Mouse (Mus musculus) neural tube, embryonic 15.5 days (tissue): ENCODE measurements around the gene Sprn. TPM values are rescaled to one million over a fixed set of nuclear protein-coding genes. Genes with fewer than 3 reads are reported as not detected.

ENCODE experiments used
- ATAC-seq: fragments of 200-750 bp; cut with Nextera tagmentation; 2 replicates; pipeline ENCODE4 v1.8.0; 2017; ENCODE audit warnings: mild to moderate bottlenecking, moderate TSS enrichment, moderate library complexity; ENCODE audit not compliant: low FRiP score
- H3K27ac ChIP-seq: fragments of 300-500 bp; sonication (generic); replicated peaks from 2 replicates; pipeline ENCODE4 v1.5.1; 2015; ENCODE audit warnings: mild to moderate bottlenecking, inconsistent platforms
- H3K27me3 ChIP-seq: fragments of 300-500 bp; sonication (generic); replicated peaks from 2 replicates; pipeline ENCODE4 v1.6.1; 2015; ENCODE audit warnings: inconsistent platforms
- H3K36me3 ChIP-seq: fragments of 300-500 bp; sonication (generic); 2 replicates; pipeline ENCODE4 v1.6.1; 2015; ENCODE audit warnings: inconsistent platforms
- H3K4me1 ChIP-seq: fragments of 300-500 bp; sonication (generic); 2 replicates; pipeline ENCODE4 v1.6.1; 2015; ENCODE audit warnings: inconsistent platforms
- H3K4me2 ChIP-seq: fragments of 300-500 bp; sonication (generic); 2 replicates; pipeline ENCODE4 v1.6.1; 2015; ENCODE audit warnings: inconsistent platforms, mild to moderate bottlenecking, moderate library complexity
- H3K4me3 ChIP-seq: fragments of 300-500 bp; sonication (generic); replicated peaks from 2 replicates; pipeline ENCODE4 v1.5.1; 2015; ENCODE audit warnings: mild to moderate bottlenecking, inconsistent platforms
- H3K9ac ChIP-seq: fragments of 300-500 bp; sonication (generic); replicated peaks from 2 replicates; pipeline ENCODE4 v1.6.1; 2015; ENCODE audit warnings: mild to moderate bottlenecking, inconsistent platforms
- H3K9me3 ChIP-seq: fragments of 300-500 bp; sonication (generic); replicated peaks from 2 replicates; pipeline ENCODE4 v1.6.1; 2016; ENCODE audit warnings: inconsistent platforms
- WGBS: fragments of 180-500 bp; shearing (Covaris S2); methylation state at CpG from one replicate; pipeline ENCODE4 v1.1.7; 2015; ENCODE audit warnings: mixed read lengths; 5-methylcytosine and 5-hydroxymethylcytosine counted together
- polyA plus RNA-seq: library from polyadenylated mRNA; unstranded; fragments of >200 nt; fragmentation: Nextera tagmentation; extraction: Ambion mirVana; gene quantifications from 2 replicates; pipeline ENCODE4 v1.2.1, GENCODE M21; 2015

Gene Sprn
- 23.2 and 26.3 TPM in 2 replicates for polyA plus RNA-seq

GRCm38 (mm10) chr7:140154218-140154927 lies at the start of gene Sprn:
Gene Sprn, minus strand, starts transcription at chr7:140154877.
- H3K4me3 ChIP-seq = peak within 1 kb of the TSS; percentile 50
- peak within 1 kb of the TSS; percentile 84 for H3K27ac ChIP-seq
- peaks cover 2% of the 10 kb centered on the region; the same call in 1 of the 2 replicates for H3K36me3 ChIP-seq
- H3K9me3 ChIP-seq = no peaks in the 10 kb centered on the region
- H3K4me1 ChIP-seq = peaks cover 28% of the 10 kb centered on the region
- peak within 1 kb of the TSS; percentile 68 for H3K9ac ChIP-seq
- ATAC-seq = peak; percentile 87
- H3K4me2 ChIP-seq = peak within 1 kb of the TSS; percentile 63
- 0 out of 2 replicates have a peak, but pooled peaks cover 8% of the 10 kb centered on the region for H3K27me3 ChIP-seq
- 3% methylated on average over 28 of the region's 28 CpGs for WGBS

DNA sequence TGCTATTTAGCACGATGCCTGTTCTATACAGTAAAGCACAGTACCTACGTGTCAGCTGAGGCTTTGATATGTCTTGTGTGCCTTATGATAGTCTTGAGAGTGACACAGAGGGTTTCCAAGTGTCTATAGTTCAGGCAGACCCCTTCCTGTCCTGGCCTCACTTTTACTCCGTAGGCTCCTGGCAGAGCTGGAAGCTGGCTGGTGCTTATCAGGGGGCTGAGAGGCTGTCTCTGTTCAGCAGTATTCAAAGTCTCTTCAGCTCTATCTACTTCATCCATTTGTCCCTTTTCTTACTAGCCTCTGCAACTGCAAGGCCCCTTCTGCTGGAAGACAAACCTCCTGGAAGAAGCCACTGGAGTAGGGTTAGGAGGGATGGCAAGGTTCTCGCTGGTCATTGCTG lies 46.4 kb upstream of the Sprn start:
- no peak overlapping the region for H3K27ac ChIP-seq
- H3K9me3 ChIP-seq = no peaks in the 10 kb centered on the region
- H3K36me3 ChIP-seq = no peaks in the 10 kb centered on the region
- H3K4me2 ChIP-seq = no peak overlapping the region
- 87% methylated on average over 4 of the region's 4 CpGs for WGBS
- no peak for ATAC-seq
- no peak overlapping the region for H3K4me3 ChIP-seq
- H3K27me3 ChIP-seq = no peaks in the 10 kb centered on the region
- H3K4me1 ChIP-seq = no peaks in the 10 kb centered on the region
- H3K9ac ChIP-seq = no peak overlapping the region

GRCm38 (mm10) chr7:140196002-140196401 lies 41.3 kb upstream of the Sprn start:
- WGBS = 80% methylated on average over 8 of the region's 8 CpGs
- no peak for ATAC-seq
- no peaks in the 10 kb centered on the region for H3K4me1 ChIP-seq
- H3K4me3 ChIP-seq = no peak overlapping the region
- no peak overlapping the region for H3K4me2 ChIP-seq
- H3K27ac ChIP-seq = no peak overlapping the region
- H3K9ac ChIP-seq = no peak overlapping the region
- no peaks in the 10 kb centered on the region for H3K9me3 ChIP-seq
- H3K27me3 ChIP-seq = no peaks in the 10 kb centered on the region
- no peaks in the 10 kb centered on the region for H3K36me3 ChIP-seq

DNA sequence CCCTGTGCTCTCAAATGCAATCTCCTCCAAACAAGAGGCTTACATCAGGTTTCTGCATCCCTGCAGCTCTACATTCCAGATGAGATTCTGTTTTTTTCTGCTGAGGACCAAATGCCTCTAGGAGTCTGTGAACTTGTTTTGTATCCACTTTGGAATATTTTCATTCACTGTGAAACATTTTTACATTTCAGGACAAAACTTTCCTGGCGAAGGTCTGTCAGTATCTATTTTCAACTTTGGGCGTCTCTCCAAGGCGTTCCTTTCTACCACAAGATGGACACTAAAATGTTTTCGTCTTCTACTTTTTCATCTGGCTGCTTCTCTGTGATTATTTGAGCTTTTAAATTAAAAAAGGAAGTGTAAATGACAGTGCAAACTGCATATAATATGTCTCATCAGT lies 39.4 kb upstream of the Sprn start:
- no peaks in the 10 kb centered on the region for H3K4me1 ChIP-seq
- no peaks in the 10 kb centered on the region for H3K36me3 ChIP-seq
- no peak overlapping the region for H3K27ac ChIP-seq
- no peak overlapping the region for H3K4me3 ChIP-seq
- ATAC-seq = no peak
- H3K4me2 ChIP-seq = no peak overlapping the region
- H3K9me3 ChIP-seq = no peaks in the 10 kb centered on the region
- no peaks in the 10 kb centered on the region for H3K27me3 ChIP-seq
- 87% methylated on average over 4 of the region's 4 CpGs for WGBS
- H3K9ac ChIP-seq = no peak overlapping the region

GRCm38 (mm10) chr7:140192851-140193250 lies 38.2 kb upstream of the Sprn start:
- no peaks in the 10 kb centered on the region for H3K9me3 ChIP-seq
- H3K9ac ChIP-seq = no peak overlapping the region
- no peak overlapping the region for H3K4me3 ChIP-seq
- WGBS = 88% methylated on average over 2 of the region's 2 CpGs
- no peak overlapping the region for H3K4me2 ChIP-seq
- ATAC-seq = no peak
- H3K36me3 ChIP-seq = no peaks in the 10 kb centered on the region
- no peaks in the 10 kb centered on the region for H3K4me1 ChIP-seq
- no peak overlapping the region for H3K27ac ChIP-seq
- no peaks in the 10 kb centered on the region for H3K27me3 ChIP-seq

GRCm38 (mm10) chr7:140192445-140192844 lies 37.8 kb upstream of the Sprn start:
- no peak overlapping the region for H3K4me3 ChIP-seq
- ATAC-seq = no peak
- no peak overlapping the region for H3K27ac ChIP-seq
- H3K9me3 ChIP-seq = no peaks in the 10 kb centered on the region
- no peak overlapping the region for H3K9ac ChIP-seq
- H3K4me1 ChIP-seq = no peaks in the 10 kb centered on the region
- 64% methylated on average over 2 of the region's 2 CpGs for WGBS
- H3K27me3 ChIP-seq = no peaks in the 10 kb centered on the region
- no peak overlapping the region for H3K4me2 ChIP-seq
- no peaks in the 10 kb centered on the region for H3K36me3 ChIP-seq

DNA sequence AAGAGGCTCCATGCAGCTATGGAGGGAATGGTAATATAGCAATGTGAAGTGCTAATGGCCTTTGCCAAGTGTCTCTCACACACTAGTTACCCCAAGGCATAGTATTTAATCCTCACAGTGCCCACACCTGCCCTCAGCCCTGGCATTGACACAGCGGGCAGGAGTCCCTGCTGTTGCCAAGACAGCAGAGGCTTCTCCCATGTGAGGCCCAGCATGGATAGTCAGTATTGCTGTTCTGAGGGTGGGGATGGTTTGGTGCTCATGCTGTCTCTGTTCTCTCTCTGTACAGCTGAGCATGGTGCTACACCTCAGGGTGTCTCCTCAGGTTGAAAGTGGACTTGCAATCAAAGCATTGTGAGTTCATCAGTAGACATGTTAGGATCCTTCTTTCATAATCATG lies 35.8 kb upstream of the Sprn start:
- no peak for ATAC-seq
- 92% methylated on average over 1 of the region's 1 CpGs for WGBS
- no peaks in the 10 kb centered on the region for H3K9me3 ChIP-seq

GRCm38 (mm10) chr7:140188391-140189328 lies 34.0 kb upstream of the Sprn start:
- WGBS = 61% methylated on average over 4 of the region's 4 CpGs
- H3K4me1 ChIP-seq = no peaks in the 10 kb centered on the region
- ATAC-seq = no peak

More for the DNA sequence above, 35.8 kb upstream of the Sprn start:
- H3K9ac ChIP-seq = no peak overlapping the region
- no peaks in the 10 kb centered on the region for H3K27me3 ChIP-seq
- no peak overlapping the region for H3K4me2 ChIP-seq
- H3K4me1 ChIP-seq = no peaks in the 10 kb centered on the region
- no peak overlapping the region for H3K27ac ChIP-seq
- H3K4me3 ChIP-seq = no peak overlapping the region
- H3K36me3 ChIP-seq = no peaks in the 10 kb centered on the region

DNA sequence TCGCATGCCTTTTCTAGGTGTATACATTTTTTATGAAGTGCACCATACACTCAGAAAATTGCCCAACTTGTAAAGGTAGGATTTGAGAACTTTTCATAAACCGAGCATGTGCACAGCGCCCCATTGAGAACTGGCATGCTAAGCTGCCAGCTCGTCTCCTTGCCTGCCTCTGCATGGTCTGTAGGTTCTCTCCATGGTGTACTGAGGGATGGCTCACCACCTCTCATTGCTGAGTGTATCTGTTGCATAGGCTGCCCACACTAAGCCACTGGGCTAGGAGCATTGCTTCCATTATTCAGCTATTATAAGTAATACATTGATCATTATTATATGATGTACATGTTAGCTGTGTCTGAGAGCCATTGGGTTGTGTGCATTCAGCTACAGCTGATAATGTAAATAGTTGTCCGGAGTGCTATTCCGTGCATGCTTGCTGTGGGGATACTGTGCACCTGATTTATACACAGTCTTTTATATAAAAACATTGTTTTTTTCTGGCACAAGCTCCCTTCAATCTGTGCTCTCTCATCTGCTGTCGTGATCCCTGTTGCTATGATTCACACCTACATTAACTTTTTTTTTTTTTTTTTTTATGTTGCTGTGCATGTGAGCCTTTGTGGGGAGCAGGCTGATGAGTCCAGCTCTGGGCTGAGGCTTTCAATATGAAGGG lies 33.2 kb upstream of the Sprn start:
- H3K9ac ChIP-seq = no peak overlapping the region
- no peaks in the 10 kb centered on the region for H3K9me3 ChIP-seq
- H3K4me3 ChIP-seq = no peak overlapping the region
- H3K36me3 ChIP-seq = no peaks in the 10 kb centered on the region
- H3K4me2 ChIP-seq = no peak overlapping the region
- no peaks in the 10 kb centered on the region for H3K4me1 ChIP-seq
- 83% methylated on average over 7 of the region's 7 CpGs for WGBS
- no peak overlapping the region for H3K27ac ChIP-seq
- ATAC-seq = no peak
- no peaks in the 10 kb centered on the region for H3K27me3 ChIP-seq

More at GRCm38 (mm10) chr7:140188391-140189328, 34.0 kb upstream of the Sprn start:
- H3K36me3 ChIP-seq = no peaks in the 10 kb centered on the region
- no peaks in the 10 kb centered on the region for H3K9me3 ChIP-seq
- no peak overlapping the region for H3K9ac ChIP-seq
- H3K4me3 ChIP-seq = no peak overlapping the region
- H3K27me3 ChIP-seq = no peaks in the 10 kb centered on the region
- no peak overlapping the region for H3K27ac ChIP-seq
- no peak overlapping the region for H3K4me2 ChIP-seq

GRCm38 (mm10) chr7:140186646-140187620 lies 32.3 kb upstream of the Sprn start:
- 57% methylated on average over 18 of the region's 18 CpGs for WGBS
- no peak for ATAC-seq
- Histone ChIP-seq H3K9me3 (no peaks in the 10 kb centered on the region), H3K27ac (no peak overlapping the region), H3K4me1 (no peaks in the 10 kb centered on the region), H3K27me3 (no peaks in the 10 kb centered on the region), H3K4me3 (no peak overlapping the region), H3K9ac (no peak overlapping the region), H3K4me2 (no peak overlapping the region), H3K36me3 (no peaks in the 10 kb centered on the region)

DNA sequence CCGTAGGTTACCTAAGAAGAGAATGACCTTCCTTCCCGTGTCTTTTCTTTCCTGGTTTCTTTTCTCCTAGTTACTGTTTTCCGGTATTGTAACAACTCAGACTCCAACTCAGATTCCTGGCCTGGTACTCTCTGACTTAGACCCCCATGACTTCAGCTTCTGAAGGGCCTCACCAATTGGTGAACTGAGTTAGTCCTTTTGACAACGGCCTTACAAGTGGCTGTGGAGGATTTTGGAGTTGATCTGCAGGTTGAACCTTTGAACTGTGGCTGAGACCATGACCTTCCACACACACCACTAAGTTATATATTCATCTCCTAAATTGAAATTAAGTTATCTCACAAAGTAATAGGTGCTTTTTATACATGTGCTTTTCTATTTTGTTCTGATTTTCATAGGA lies 29.5 kb upstream of the Sprn start:
- Histone ChIP-seq H3K27me3 (no peaks in the 10 kb centered on the region), H3K4me3 (no peak overlapping the region), H3K27ac (no peak overlapping the region), H3K9ac (no peak overlapping the region), H3K36me3 (no peaks in the 10 kb centered on the region), H3K9me3 (no peaks in the 10 kb centered on the region), H3K4me2 (no peak overlapping the region), H3K4me1 (no peaks in the 10 kb centered on the region)
- ATAC-seq = no peak
- 90% methylated on average over 4 of the region's 4 CpGs for WGBS
